Mouse (Mus musculus) spleen, adult 2 months (tissue): ENCODE measurements around the gene Zfhx3. TPM values are rescaled to one million over a fixed set of nuclear protein-coding genes. Genes with fewer than 3 reads are reported as not detected.

Experiments used
- DNase-seq, 2 experiments: peaks; one replicate each; pipeline versions ENCODE4 v3.0.0 to v3.0.0-alpha.2; 2012 to 2021; ENCODE audit warnings: low spot score in 2 of 2, low read depth in 1 of 2
- H3K27ac ChIP-seq: fragments of 200-500 bp; 2 replicates; pipeline ENCODE4 v1.5.1; 2012; ENCODE audit warnings: low read length, inconsistent platforms; ENCODE audit not compliant: insufficient read depth
- H3K27me3 ChIP-seq: fragments of 200-500 bp; 2 replicates; pipeline ENCODE4 v1.6.1; 2012; ENCODE audit warnings: mild to moderate bottlenecking, moderate library complexity, low read length, inconsistent platforms; ENCODE audit not compliant: control insufficient read depth, insufficient read depth
- H3K36me3 ChIP-seq: fragments of 200-500 bp; 2 replicates; pipeline ENCODE4 v1.6.1; 2012; ENCODE audit warnings: mild to moderate bottlenecking, low read length, inconsistent platforms; ENCODE audit not compliant: control insufficient read depth, insufficient read depth
- H3K4me1 ChIP-seq: fragments of 200-500 bp; 2 replicates; pipeline ENCODE4 v1.6.1; 2011; ENCODE audit warnings: inconsistent platforms; ENCODE audit not compliant: control insufficient read depth, insufficient read depth, insufficient read length
- H3K4me3 ChIP-seq: fragments of 200-500 bp; 2 replicates; pipeline ENCODE4 v1.5.1; 2011; ENCODE audit warnings: mild to moderate bottlenecking, inconsistent platforms; ENCODE audit not compliant: insufficient read depth, insufficient read length; ENCODE audit errors: extremely low read depth
- CTCF ChIP-seq: fragments of 200-500 bp; IDR thresholded peaks from 2 replicates; pipeline ENCODE4 v1.5.1; 2011; ENCODE audit warnings: mild to moderate bottlenecking, inconsistent platforms; ENCODE audit not compliant: insufficient read depth, insufficient read length, insufficient replicate concordance; ENCODE audit errors: extremely low read depth
- POLR2A ChIP-seq: fragments of 200-500 bp; IDR thresholded peaks from 2 replicates; pipeline ENCODE4 v1.6.1; 2011; ENCODE audit warnings: low read depth, low read length, inconsistent platforms
- WGBS: fragments of 180-500 bp; shearing (Covaris S2); methylation state at CpG from one replicate; pipeline ENCODE4 v1.1.7; 2018; 5-methylcytosine and 5-hydroxymethylcytosine counted together
- polyA plus RNA-seq: library from polyadenylated mRNA; depleted of rRNA; stranded (reverse); fragments of >200 nt; gene quantifications from 2 replicates; pipeline ENCODE4 v1.2.3, GENCODE M21; 2012

Gene Zfhx3
- polyA plus RNA-seq, 1 experiment: 1.5 TPM

DNA sequence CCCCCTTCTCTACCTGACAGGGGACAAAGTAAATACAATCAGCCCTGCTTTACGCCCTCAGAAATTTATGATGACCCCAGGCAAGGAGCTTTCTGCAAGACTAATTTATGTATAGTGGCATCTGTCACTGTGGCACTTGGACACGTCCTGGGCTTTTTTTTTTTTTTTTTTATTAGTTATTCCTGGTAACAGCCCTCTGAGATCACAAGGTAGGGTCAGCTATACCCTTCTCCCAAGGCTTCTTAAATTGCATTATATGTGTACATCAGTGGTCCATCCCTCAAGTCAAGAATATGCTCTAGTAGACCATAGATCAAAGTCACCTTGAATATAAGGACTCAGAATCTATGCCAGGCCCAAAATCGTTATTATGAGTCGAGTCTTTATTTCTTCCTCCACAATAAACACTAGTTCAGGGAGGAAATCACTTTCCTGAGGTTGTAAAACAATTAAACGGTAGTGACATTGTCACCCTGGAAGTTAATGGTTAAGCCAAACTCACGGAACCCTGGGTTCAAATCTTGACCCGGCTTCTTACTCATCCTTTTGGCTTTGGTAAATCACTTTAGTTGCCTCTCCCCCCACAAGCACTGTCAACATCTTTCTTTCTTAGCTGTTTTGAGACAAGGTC, 621.6 kb downstream of the Zfhx3 start:
- TF ChIP-seq POLR2A (no peak), CTCF (no peak)
- H3K4me1 ChIP-seq: no peaks in the 10 kb centered on the region
- H3K4me3 ChIP-seq: no peak overlapping the region
- no peak overlapping the region for H3K27ac ChIP-seq
- H3K27me3 ChIP-seq: no peaks in the 10 kb centered on the region
- no peaks in the 10 kb centered on the region for H3K36me3 ChIP-seq
- no peak for DNase-seq
- WGBS: 82% methylated on average over 7 of the region's 7 CpGs

DNA sequence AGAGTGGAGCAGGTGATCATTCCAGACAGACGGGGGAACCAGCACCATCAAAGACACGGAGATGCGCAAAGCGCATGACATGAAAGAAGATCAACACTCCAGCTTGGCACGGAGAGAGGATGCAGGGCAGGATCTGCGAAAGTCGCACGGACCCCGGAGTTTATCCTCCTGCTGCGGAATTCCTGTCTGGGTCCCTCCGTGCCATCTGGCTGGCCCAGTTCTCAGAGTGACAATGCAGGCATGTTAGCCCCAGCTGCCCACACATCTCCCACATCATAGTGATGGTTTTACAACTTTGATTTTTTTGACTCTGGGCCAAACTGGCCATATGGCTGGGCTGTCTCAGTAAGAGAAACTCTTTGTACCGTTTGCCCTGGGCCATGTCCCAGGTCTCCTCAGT, 623.6 kb downstream of the Zfhx3 start:
- DNase-seq: no peak
- Histone ChIP-seq H3K4me1 (no peaks in the 10 kb centered on the region), H3K27ac (no peak overlapping the region), H3K36me3 (no peaks in the 10 kb centered on the region), H3K27me3 (no peaks in the 10 kb centered on the region), H3K4me3 (no peak overlapping the region)
- 87% methylated on average over 12 of the region's 12 CpGs for WGBS
- TF ChIP-seq CTCF: no peak
- TF ChIP-seq POLR2A: no peak

DNA sequence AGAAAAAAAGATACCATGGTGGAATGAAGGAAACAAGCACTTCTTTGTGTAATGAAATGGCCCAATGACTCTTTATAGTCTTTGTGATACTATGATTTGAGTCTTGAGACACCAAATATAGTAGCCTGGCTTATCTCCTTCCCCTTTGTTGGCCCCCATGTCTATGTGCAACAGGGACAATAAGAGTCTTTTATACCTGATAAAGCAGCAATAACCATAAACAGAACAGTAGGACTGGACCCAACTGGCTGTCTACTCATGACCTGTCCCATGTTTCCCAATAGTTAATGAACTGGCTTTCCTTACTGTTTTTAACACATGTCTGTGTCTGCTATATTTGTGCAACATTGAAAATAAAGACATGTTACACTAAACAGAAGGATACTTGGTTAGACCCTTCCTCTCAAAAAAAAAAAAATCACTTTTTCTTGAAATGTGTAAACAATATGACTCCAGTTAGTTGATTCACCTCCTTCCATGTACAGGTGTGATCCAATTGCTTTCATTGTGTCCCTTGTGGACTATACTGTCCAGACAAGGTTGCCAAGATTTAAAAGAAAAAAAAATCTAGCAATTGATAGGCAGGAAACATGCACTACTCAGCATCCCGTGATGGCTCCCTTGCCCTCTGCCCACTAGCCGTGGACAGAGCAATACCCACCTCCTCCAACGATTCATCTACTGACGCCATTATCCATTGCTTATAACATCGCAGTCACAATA, 631.0 kb downstream of the Zfhx3 start:
- TF ChIP-seq CTCF: no peak
- no peak for TF ChIP-seq POLR2A
- no peak for DNase-seq
- H3K4me1 ChIP-seq: no peaks in the 10 kb centered on the region
- H3K4me3 ChIP-seq: no peak overlapping the region
- no peaks in the 10 kb centered on the region for H3K36me3 ChIP-seq
- 85% methylated on average over 5 of the region's 5 CpGs for WGBS
- no peak overlapping the region for H3K27ac ChIP-seq
- H3K27me3 ChIP-seq: no peaks in the 10 kb centered on the region

DNA sequence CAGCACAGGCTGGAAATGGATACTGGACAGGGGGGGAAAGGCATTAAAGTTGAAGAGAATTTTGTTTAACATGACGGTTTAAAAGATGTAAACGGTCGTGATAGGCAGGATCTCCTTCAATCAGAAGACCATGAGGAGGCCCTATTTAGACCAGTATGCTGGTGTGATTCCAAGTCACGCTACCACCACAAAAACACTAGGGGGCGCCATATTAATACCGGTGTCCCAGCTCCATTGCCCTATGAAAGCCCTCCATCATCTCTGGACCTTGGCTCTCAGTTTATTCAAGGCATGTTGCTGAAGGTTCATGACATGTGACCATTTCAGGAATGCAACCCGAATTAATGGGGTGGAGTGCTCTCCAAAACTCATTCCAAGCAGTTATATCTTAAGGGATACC, 631.7 kb downstream of the Zfhx3 start:
- Histone ChIP-seq H3K36me3 (no peaks in the 10 kb centered on the region), H3K27ac (no peak overlapping the region), H3K4me1 (no peaks in the 10 kb centered on the region), H3K4me3 (no peak overlapping the region), H3K27me3 (no peaks in the 10 kb centered on the region)
- TF ChIP-seq POLR2A: no peak
- TF ChIP-seq CTCF: peak; percentile 22; the same call in 1 of the 2 replicates
- 18% methylated on average over 7 of the region's 7 CpGs for WGBS
- peak in 1 of 2 experiments; percentile 20 for DNase-seq

DNA sequence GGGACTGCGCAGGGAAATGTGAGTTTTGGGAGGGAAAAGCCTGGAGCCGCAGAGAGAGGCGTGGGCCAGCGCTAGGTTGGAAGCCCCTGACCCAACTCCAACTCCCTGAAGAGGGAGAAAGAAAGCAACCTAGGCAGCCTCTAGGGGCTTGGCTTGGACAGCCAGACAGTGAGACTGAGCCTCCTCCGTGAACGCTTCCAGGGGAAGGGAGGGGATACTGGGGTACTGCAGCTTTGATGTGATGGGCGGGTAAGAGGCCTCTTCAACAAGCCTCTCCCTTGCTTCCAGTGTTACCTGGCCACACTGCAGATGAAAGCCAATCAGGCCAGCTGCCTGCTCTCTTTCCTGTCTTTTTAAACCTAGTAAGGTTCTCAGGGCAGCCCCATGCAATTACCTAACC, 635.1 kb downstream of the Zfhx3 start:
- no peaks in the 10 kb centered on the region for H3K27me3 ChIP-seq
- H3K4me1 ChIP-seq: no peaks in the 10 kb centered on the region
- DNase-seq: no peak
- no peak overlapping the region for H3K4me3 ChIP-seq
- TF ChIP-seq POLR2A (no peak), CTCF (no peak)
- 93% methylated on average over 7 of the region's 7 CpGs for WGBS
- no peak overlapping the region for H3K27ac ChIP-seq
- no peaks in the 10 kb centered on the region for H3K36me3 ChIP-seq

DNA sequence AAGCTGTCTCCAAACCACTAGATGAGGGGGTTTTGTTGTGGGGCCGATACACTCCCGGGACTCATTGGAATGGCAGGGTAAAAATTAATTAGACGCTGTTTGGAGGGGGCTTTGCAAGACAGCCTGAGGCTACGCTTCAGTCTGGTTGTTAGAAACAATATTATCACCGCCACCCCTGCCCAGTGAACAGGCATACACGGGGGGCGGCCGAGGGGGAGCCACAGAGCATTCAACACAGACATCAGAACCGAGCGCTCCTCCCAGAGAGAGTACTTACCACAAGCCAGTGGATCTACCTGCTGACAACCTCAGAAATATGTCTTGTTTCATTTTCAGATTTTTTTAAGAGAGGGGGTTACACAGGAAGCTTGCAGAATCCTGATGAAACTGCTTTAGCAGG, 635.9 kb downstream of the Zfhx3 start:
- DNase-seq: no peak
- H3K36me3 ChIP-seq: no peaks in the 10 kb centered on the region
- 81% methylated on average over 10 of the region's 10 CpGs for WGBS
- H3K4me3 ChIP-seq: no peak overlapping the region
- TF ChIP-seq CTCF (no peak), POLR2A (no peak)
- H3K4me1 ChIP-seq: no peaks in the 10 kb centered on the region
- no peaks in the 10 kb centered on the region for H3K27me3 ChIP-seq
- H3K27ac ChIP-seq: no peak overlapping the region

DNA sequence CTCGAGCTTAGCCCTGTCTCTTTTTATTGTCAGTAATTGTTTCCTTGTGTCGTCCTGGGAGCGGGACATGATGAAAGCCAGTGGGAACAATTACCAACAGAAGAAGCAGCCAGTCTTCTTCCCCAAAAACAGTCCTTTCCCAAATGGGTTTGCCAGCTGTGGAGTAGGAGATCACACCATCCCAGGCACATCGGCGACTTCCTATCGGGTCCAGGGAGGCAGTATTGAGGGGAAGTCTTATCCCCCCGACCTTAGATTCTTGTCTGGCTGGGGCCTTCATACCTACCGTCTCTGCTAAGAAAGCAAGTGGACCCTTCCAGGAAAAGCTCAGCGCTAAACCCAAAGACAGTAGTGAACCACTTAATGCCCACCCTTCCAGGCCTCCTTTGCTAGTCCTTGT, 637.4 kb downstream of the Zfhx3 start:
- Histone ChIP-seq H3K36me3 (no peaks in the 10 kb centered on the region), H3K27me3 (no peaks in the 10 kb centered on the region), H3K27ac (no peak overlapping the region), H3K4me3 (no peak overlapping the region), H3K4me1 (no peaks in the 10 kb centered on the region)
- DNase-seq: no peak
- WGBS: 90% methylated on average over 9 of the region's 9 CpGs
- TF ChIP-seq CTCF (no peak), POLR2A (no peak)
